In genomic region chr2:90939750-90940149, GRCm38 (mm10) we compare ENCODE assay signal across 8 mouse cellular contexts. TPM values are rescaled to one million over a fixed set of nuclear protein-coding genes. Genes with fewer than 3 reads are reported as not detected.
DNase-seq lines count a peak whose midpoint lies in the region; ATAC-seq lines count a peak whose summit lies in the region.

No protein-coding gene starts in this region.

- H3K27ac ChIP-seq in intestine, embryonic 16.5 days (ENCODE audit: low read length) = 0 out of 2 replicates have a peak overlapping the region, but pooled peaks have one; percentile 95
- H3K27ac ChIP-seq in midbrain, embryonic 11.5 days (ENCODE audit: low read depth, low read length) = peak overlapping the region; percentile 88

- ATAC-seq in intestine, embryonic 16.5 days = peak; percentile 39
- peak; percentile 66 for ATAC-seq in midbrain, embryonic 11.5 days (ENCODE audit: low FRiP score)

- peaks cover 16% of the 10 kb centered on the region for H3K4me1 ChIP-seq in intestine, embryonic 16.5 days (ENCODE audit: control insufficient read depth, insufficient read depth, low read length)
- H3K4me1 ChIP-seq in midbrain, embryonic 11.5 days (ENCODE audit: control insufficient read depth, insufficient read depth, low read length) = peaks cover 17% of the 10 kb centered on the region

- no peaks in the 10 kb centered on the region for H3K36me3 ChIP-seq in intestine, embryonic 16.5 days (ENCODE audit: control insufficient read depth, insufficient read depth, low read length)
- H3K36me3 ChIP-seq in midbrain, embryonic 11.5 days (ENCODE audit: control insufficient read depth, insufficient read depth, low read length) = no peaks in the 10 kb centered on the region

- H3K4me3 ChIP-seq in intestine, embryonic 16.5 days (ENCODE audit: low read length) = peak overlapping the region; percentile 97
- H3K4me3 ChIP-seq in midbrain, embryonic 11.5 days (ENCODE audit: low read depth, low read length) = peak overlapping the region; percentile 98

- H3K9me3 ChIP-seq in intestine, embryonic 16.5 days (ENCODE audit: control insufficient read depth, low read length) = no peaks in the 10 kb centered on the region
- H3K9me3 ChIP-seq in midbrain, embryonic 11.5 days (ENCODE audit: control insufficient read depth, low read length) = no peaks in the 10 kb centered on the region

- peak overlapping the region; percentile 64 for H3K4me2 ChIP-seq in intestine, embryonic 16.5 days (ENCODE audit: low read depth, low read length)
- peak overlapping the region; percentile 74 for H3K4me2 ChIP-seq in midbrain, embryonic 11.5 days

- peak; percentile 20 for DNase-seq in embryo, embryonic 11 days
- no peak for DNase-seq in embryo, embryonic 10 days (ENCODE audit: low spot score)
- peak; percentile 15 for DNase-seq in urinary bladder, postnatal 14 days (ENCODE audit: low spot score)
- DNase-seq in urinary bladder, postnatal 10 days (ENCODE audit: low spot score) = no peak
- no peak for DNase-seq in midbrain, embryonic 11.5 days (ENCODE audit: low spot score, missing footprints)
- DNase-seq in urinary bladder, postnatal 4 days (ENCODE audit: low spot score in 2 of 2) = no peak
- DNase-seq in retina, embryonic 14.5 days (ENCODE audit: low spot score) = no peak

- no peaks in the 10 kb centered on the region for H3K27me3 ChIP-seq in intestine, embryonic 16.5 days (replicated peaks; ENCODE audit: control insufficient read depth, insufficient read depth, low read length)
- H3K27me3 ChIP-seq in midbrain, embryonic 11.5 days (ENCODE audit: control insufficient read depth, insufficient read depth, low read length) = no peaks in the 10 kb centered on the region

- H3K9ac ChIP-seq in intestine, embryonic 16.5 days (ENCODE audit: low read depth, low read length) = peak overlapping the region; percentile 92
- H3K9ac ChIP-seq in midbrain, embryonic 11.5 days (ENCODE audit: low read length) = peak overlapping the region; percentile 94

- WGBS in intestine, embryonic 16.5 days = 39% methylated on average over 8 of the region's 8 CpGs
- 57% methylated on average over 8 of the region's 8 CpGs for whole genome bisulfite sequencing in midbrain, embryonic 11.5 days

RNA-seq across cellular contexts. Expression of gene Celf1, which starts 0.4 kb away (rescaled TPM):
- polyA plus RNA-seq in intestine, embryonic 16.5 days (2015; fragmentation: Nextera tagmentation; extraction: Ambion mirVana) = 71.8 and 73.1 TPM in 2 replicates
- polyA plus RNA-seq in midbrain, embryonic 11.5 days (2014; fragmentation: Nextera tagmentation; extraction: Ambion mirVana) = 99.8 and 103 TPM in 2 replicates

RNA-seq across cellular contexts. Expression of gene Ndufs3, which starts 35.1 kb away (rescaled TPM):
- 301 and 316 TPM in 2 replicates for polyA plus RNA-seq in intestine, embryonic 16.5 days (2015; fragmentation: Nextera tagmentation; extraction: Ambion mirVana)
- polyA plus RNA-seq in midbrain, embryonic 11.5 days (2014; fragmentation: Nextera tagmentation; extraction: Ambion mirVana) = 200 and 204 TPM in 2 replicates

RNA-seq across cellular contexts. Expression of gene Kbtbd4, which starts 35.2 kb away (rescaled TPM):
- polyA plus RNA-seq in intestine, embryonic 16.5 days (2015; fragmentation: Nextera tagmentation; extraction: Ambion mirVana) = 24.8 and 27.1 TPM in 2 replicates
- 45.3 and 48.8 TPM in 2 replicates for polyA plus RNA-seq in midbrain, embryonic 11.5 days (2014; fragmentation: Nextera tagmentation; extraction: Ambion mirVana)

RNA-seq across cellular contexts. Expression of gene C1qtnf4, which starts 54.1 kb away (rescaled TPM):
- polyA plus RNA-seq in intestine, embryonic 16.5 days (2015; fragmentation: Nextera tagmentation; extraction: Ambion mirVana) = 3.3 and 4.8 TPM in 2 replicates
- 12.3 and 13.1 TPM in 2 replicates for polyA plus RNA-seq in midbrain, embryonic 11.5 days (2014; fragmentation: Nextera tagmentation; extraction: Ambion mirVana)

Comparison
In these comparisons a context has a peak if more than half of its experiments do, and no peak if none do; other contexts are left out.
1. DNase-seq: peak in embryo, embryonic 11 days (single experiment) and urinary bladder, postnatal 14 days (single experiment); none in embryo, embryonic 10 days (single experiment), urinary bladder, postnatal 10 days (single experiment), midbrain, embryonic 11.5 days (single experiment), urinary bladder, postnatal 4 days (0 of 2) and retina, embryonic 14.5 days (single experiment).